Mouse (Mus musculus) cerebellum, adult 9-11 months (tissue): ENCODE results near the gene Pcyt1b.
A peak's percentile ranks its signal among the peaks of the same experiment; 100 is the strongest.

Experiments used
- DNase-seq: peaks from one replicate; pipeline ENCODE4 v3.0.0; 2022

Gene Pcyt1b

GRCm38 (mm10) chrX:93732975-93733748 lies 78.5 kb downstream of the Pcyt1b start:
- no peak for DNase-seq

GRCm38 (mm10) chrX:93749165-93749564 lies 94.5 kb downstream of the Pcyt1b start:
- no peak for DNase-seq

GRCm38 (mm10) chrX:93750566-93750965 lies 95.9 kb downstream of the Pcyt1b start:
- no peak for DNase-seq

DNA sequence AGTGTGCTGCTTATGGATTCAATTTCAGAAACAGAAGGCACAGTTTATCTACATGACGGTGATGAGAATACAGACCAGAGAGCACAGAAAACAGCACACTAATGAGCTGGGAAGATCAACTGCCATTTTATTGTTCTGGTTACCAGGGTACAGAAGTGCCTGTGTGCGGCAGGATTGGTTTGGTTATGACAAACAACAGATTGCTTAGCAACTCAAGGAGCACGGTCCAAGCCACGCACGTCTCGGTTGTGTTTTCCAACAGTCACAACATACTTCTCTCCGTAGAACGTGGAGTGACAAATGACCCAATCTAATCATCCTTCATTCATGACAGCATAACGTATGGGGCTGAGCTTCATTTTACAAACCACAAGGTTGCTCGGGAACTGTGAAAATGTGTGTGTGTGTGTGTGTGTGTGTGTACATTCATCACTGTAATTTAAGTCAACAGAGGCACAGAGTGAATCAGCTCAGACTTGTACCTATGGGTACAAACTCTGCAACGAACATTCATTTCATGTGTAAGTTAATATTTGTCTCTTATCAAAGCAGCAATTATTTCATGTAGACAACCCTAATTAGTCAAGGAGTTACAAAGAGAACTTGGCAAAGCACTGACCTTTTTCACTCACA lies 100.7 kb downstream of the Pcyt1b start:
- DNase-seq, result no peak

DNA sequence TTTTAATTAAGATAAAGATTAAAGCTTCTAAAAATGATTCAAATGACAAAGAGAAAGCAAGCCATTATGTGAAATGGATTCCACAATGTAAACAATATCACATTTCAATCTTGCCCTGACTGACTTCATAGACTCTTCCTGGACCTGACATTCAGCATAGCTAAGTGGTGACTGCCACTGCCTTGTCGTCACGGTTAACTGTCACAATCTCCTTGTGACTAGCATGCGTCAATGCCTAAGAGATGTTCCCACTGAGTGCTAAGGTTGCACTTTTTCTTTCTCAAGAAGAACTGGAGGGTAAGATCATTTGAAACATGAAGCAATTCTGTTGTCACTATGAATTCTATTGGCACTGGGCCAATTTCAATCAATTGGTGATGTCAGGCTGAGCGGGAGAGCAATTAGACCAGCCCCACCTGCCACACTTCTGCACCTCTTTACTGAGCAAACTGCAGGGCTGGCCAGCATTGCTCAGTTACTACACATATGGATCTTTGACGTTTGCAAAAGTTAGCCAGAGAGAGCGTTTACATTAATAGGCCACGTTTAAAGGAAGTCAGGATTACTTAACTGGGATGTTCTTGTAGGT lies 102.3 kb downstream of the Pcyt1b start:
- DNase-seq, result no peak

GRCm38 (mm10) chrX:93760770-93761169 lies 106.1 kb downstream of the Pcyt1b start:
- no peak for DNase-seq

DNA sequence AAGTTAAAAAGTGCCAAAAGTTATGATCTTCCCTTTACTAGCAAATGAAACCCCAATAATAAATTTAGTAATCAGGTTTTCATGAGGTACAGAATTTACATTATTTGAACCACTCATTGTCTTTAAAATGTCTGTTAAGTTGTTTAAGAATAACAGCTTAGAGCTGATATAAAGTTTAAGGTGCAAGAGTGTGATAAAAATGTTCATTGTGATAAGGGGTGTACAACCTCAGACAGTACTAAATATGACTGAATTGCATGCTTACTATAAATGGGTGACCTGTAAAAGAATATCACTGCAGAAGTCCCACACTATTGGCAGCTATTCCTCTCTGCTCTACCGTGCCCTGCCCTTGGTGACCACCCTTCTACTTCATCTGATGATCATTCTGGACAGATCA lies 134.9 kb downstream of the Pcyt1b start:
- no peak for DNase-seq

GRCm38 (mm10) chrX:93793168-93793567 lies 138.5 kb downstream of the Pcyt1b start:
- DNase-seq, result peak; percentile 17
